Mouse (Mus musculus): ENCODE results near the gene Cib1. TPM values are rescaled to one million over a fixed set of nuclear protein-coding genes. Genes with fewer than 3 reads are reported as not detected.

The Cib1 gene
- polyA plus RNA-seq, 1 experiment from 2014 or later: 26.4 TPM

GRCm38 (mm10) chr7:80186021-80186420, 46.6 kb downstream of the Cib1 start:
- Histone ChIP-seq H3K27me3 (ENCODE audit: control insufficient read depth, insufficient read depth, low read length) (no peaks in the 10 kb centered on the region), H3K9me3 (ENCODE audit: control insufficient read depth, low read length) (no peaks in the 10 kb centered on the region), H3K4me2 (ENCODE audit: low read depth, low read length) (peak overlapping the region; percentile 63), H3K4me1 (ENCODE audit: control insufficient read depth, insufficient read depth, low read length) (peaks cover 23% of the 10 kb centered on the region), H3K9ac (replicated peaks; ENCODE audit: low read depth, low read length) (no peak overlapping the region), H3K27ac (ENCODE audit: low read depth, low read length) (peak overlapping the region; percentile 76; the same call in 1 of the 2 replicates), H3K4me3 (ENCODE audit: low read depth, low read length) (peak overlapping the region; percentile 46), H3K36me3 (ENCODE audit: control insufficient read depth, insufficient read depth, low read length) (no peaks in the 10 kb centered on the region)
- 7% methylated on average over 8 of the region's 8 CpGs for WGBS
- ATAC-seq (ENCODE audit: low read depth): no peak

GRCm38 (mm10) chr7:80184968-80185367, 47.6 kb downstream of the Cib1 start:
- Histone ChIP-seq H3K27ac (ENCODE audit: low read depth, low read length) (no peak overlapping the region), H3K9ac (replicated peaks; ENCODE audit: low read depth, low read length) (no peak overlapping the region), H3K4me1 (ENCODE audit: control insufficient read depth, insufficient read depth, low read length) (peaks cover 23% of the 10 kb centered on the region), H3K4me2 (ENCODE audit: low read depth, low read length) (no peak overlapping the region), H3K4me3 (ENCODE audit: low read depth, low read length) (no peak overlapping the region), H3K27me3 (ENCODE audit: control insufficient read depth, insufficient read depth, low read length) (no peaks in the 10 kb centered on the region), H3K9me3 (ENCODE audit: control insufficient read depth, low read length) (no peaks in the 10 kb centered on the region), H3K36me3 (ENCODE audit: control insufficient read depth, insufficient read depth, low read length) (no peaks in the 10 kb centered on the region)
- 40% methylated on average over 6 of the region's 6 CpGs for WGBS
- ATAC-seq (ENCODE audit: low read depth): no peak

GRCm38 (mm10) chr7:80184551-80184950, 48.1 kb downstream of the Cib1 start:
- no peak for ATAC-seq (ENCODE audit: low read depth)
- H3K9me3 ChIP-seq (ENCODE audit: control insufficient read depth, low read length): no peaks in the 10 kb centered on the region
- H3K27me3 ChIP-seq (ENCODE audit: control insufficient read depth, insufficient read depth, low read length): no peaks in the 10 kb centered on the region
- no peak overlapping the region for H3K4me2 ChIP-seq (ENCODE audit: low read depth, low read length)
- H3K9ac ChIP-seq (replicated peaks; ENCODE audit: low read depth, low read length): no peak overlapping the region
- H3K27ac ChIP-seq (ENCODE audit: low read depth, low read length): no peak overlapping the region
- H3K4me1 ChIP-seq (ENCODE audit: control insufficient read depth, insufficient read depth, low read length): peaks cover 23% of the 10 kb centered on the region
- no peak overlapping the region for H3K4me3 ChIP-seq (ENCODE audit: low read depth, low read length)
- no peaks in the 10 kb centered on the region for H3K36me3 ChIP-seq (ENCODE audit: control insufficient read depth, insufficient read depth, low read length)
- 44% methylated on average over 4 of the region's 4 CpGs for WGBS

DNA sequence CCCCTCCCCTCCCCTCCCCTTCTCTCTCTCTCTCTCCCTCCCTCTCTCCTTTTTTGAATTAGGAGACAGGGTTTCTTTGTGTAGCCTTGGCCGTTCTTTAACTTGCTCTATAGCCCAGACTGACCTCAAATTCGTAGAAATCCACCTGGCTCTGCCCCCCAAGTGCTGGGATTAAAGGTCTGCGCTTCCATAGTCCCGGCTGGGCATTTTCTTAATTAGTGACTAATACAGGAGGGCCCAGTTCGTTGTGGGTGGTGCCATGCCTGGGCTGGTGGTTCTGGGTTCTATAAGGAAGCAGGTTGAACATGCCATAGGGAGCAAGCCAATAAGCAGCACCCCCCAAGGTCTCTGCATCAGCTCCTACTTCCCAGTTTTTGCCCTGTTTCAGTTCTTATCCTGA, 48.6 kb downstream of the Cib1 start:
- H3K27ac ChIP-seq (ENCODE audit: low read depth, low read length): no peak overlapping the region
- H3K4me2 ChIP-seq (ENCODE audit: low read depth, low read length): no peak overlapping the region
- no peaks in the 10 kb centered on the region for H3K27me3 ChIP-seq (ENCODE audit: control insufficient read depth, insufficient read depth, low read length)
- peaks cover 18% of the 10 kb centered on the region for H3K4me1 ChIP-seq (ENCODE audit: control insufficient read depth, insufficient read depth, low read length)
- H3K36me3 ChIP-seq (ENCODE audit: control insufficient read depth, insufficient read depth, low read length): no peaks in the 10 kb centered on the region
- no peaks in the 10 kb centered on the region for H3K9me3 ChIP-seq (ENCODE audit: control insufficient read depth, low read length)
- no peak for ATAC-seq (ENCODE audit: low read depth)
- no peak overlapping the region for H3K4me3 ChIP-seq (ENCODE audit: low read depth, low read length)
- 63% methylated on average over 4 of the region's 5 CpGs for WGBS
- H3K9ac ChIP-seq (replicated peaks; ENCODE audit: low read depth, low read length): no peak overlapping the region

- Histone ChIP-seq H3K4me2 (ENCODE audit: low read depth, low read length) (no peak overlapping the region), H3K27ac (ENCODE audit: low read depth, low read length) (no peak overlapping the region), H3K4me3 (ENCODE audit: low read depth, low read length) (no peak overlapping the region), H3K36me3 (ENCODE audit: control insufficient read depth, insufficient read depth, low read length) (no peaks in the 10 kb centered on the region), H3K9me3 (ENCODE audit: control insufficient read depth, low read length) (no peaks in the 10 kb centered on the region), H3K9ac (replicated peaks; ENCODE audit: low read depth, low read length) (no peak overlapping the region), H3K27me3 (ENCODE audit: control insufficient read depth, insufficient read depth, low read length) (no peaks in the 10 kb centered on the region), H3K4me1 (ENCODE audit: control insufficient read depth, insufficient read depth, low read length) (peaks cover 13% of the 10 kb centered on the region)
- 100% methylated on average over 1 of the region's 1 CpGs for WGBS
- no peak for ATAC-seq (ENCODE audit: low read depth)
Measured at GRCm38 (mm10) chr7:80183466-80183865, 49.1 kb downstream of the Cib1 start.

GRCm38 (mm10) chr7:80182139-80182538, 50.5 kb downstream of the Cib1 start:
- Histone ChIP-seq H3K27me3 (ENCODE audit: control insufficient read depth, insufficient read depth, low read length) (no peaks in the 10 kb centered on the region), H3K4me3 (ENCODE audit: low read depth, low read length) (no peak overlapping the region), H3K9ac (replicated peaks; ENCODE audit: low read depth, low read length) (no peak overlapping the region), H3K27ac (ENCODE audit: low read depth, low read length) (no peak overlapping the region), H3K9me3 (ENCODE audit: control insufficient read depth, low read length) (no peaks in the 10 kb centered on the region), H3K36me3 (ENCODE audit: control insufficient read depth, insufficient read depth, low read length) (no peaks in the 10 kb centered on the region), H3K4me1 (ENCODE audit: control insufficient read depth, insufficient read depth, low read length) (0 out of 2 replicates have a peak, but pooled peaks cover 3% of the 10 kb centered on the region), H3K4me2 (ENCODE audit: low read depth, low read length) (no peak overlapping the region)
- ATAC-seq (ENCODE audit: low read depth): no peak

DNA sequence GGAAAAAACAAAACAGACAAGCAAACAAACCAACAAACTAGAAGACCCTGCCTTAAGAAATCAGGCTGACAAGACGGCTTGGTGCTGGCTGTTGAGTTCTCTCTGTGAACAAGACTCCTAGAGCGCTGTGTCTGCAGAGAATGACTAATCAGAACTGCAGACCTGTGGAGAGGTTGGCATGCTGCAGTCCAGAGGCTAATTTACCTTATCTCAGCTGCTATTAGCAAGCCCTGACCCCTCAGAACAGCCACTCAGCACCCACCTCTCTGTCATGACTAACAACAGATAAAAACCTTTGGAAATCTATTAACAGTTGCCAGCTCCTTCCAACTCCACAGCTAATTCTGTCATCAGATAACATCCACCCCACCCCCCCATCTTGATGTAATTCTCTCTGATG, 51.5 kb downstream of the Cib1 start:
- Histone ChIP-seq H3K9ac (replicated peaks; ENCODE audit: low read depth, low read length) (no peak overlapping the region), H3K4me2 (ENCODE audit: low read depth, low read length) (no peak overlapping the region), H3K27me3 (ENCODE audit: control insufficient read depth, insufficient read depth, low read length) (no peaks in the 10 kb centered on the region), H3K9me3 (ENCODE audit: control insufficient read depth, low read length) (no peaks in the 10 kb centered on the region), H3K27ac (ENCODE audit: low read depth, low read length) (no peak overlapping the region), H3K36me3 (ENCODE audit: control insufficient read depth, insufficient read depth, low read length) (no peaks in the 10 kb centered on the region), H3K4me3 (ENCODE audit: low read depth, low read length) (no peak overlapping the region), H3K4me1 (ENCODE audit: control insufficient read depth, insufficient read depth, low read length) (0 out of 2 replicates have a peak, but pooled peaks cover under 1% of the 10 kb centered on the region)
- no peak for ATAC-seq (ENCODE audit: low read depth)
- 81% methylated on average over 2 of the region's 2 CpGs for WGBS

DNA sequence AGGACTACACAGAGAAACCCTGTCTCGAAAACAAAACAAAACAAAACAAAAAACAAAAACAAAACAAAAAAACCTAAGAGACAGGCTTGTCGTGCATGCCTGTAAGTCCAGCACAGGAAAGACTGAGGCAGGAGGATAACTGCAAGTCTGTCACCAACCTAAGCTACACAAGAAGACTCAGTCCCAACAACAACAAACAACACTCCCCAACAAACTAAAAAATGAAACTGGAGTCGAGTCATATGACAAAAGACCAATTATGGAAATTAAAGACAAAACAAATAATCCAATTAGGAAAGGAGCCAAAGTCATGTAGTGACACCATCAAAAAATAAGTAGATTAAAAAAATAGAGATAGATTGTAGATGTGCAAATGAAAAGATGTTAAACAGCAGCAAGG, 52.4 kb downstream of the Cib1 start:
- 85% methylated on average over 3 of the region's 3 CpGs for WGBS
- H3K9me3 ChIP-seq (ENCODE audit: control insufficient read depth, low read length): no peaks in the 10 kb centered on the region
- H3K4me1 ChIP-seq (ENCODE audit: control insufficient read depth, insufficient read depth, low read length): no peaks in the 10 kb centered on the region
- ATAC-seq (ENCODE audit: low read depth): no peak
- no peak overlapping the region for H3K27ac ChIP-seq (ENCODE audit: low read depth, low read length)
- H3K4me2 ChIP-seq (ENCODE audit: low read depth, low read length): no peak overlapping the region
- no peak overlapping the region for H3K4me3 ChIP-seq (ENCODE audit: low read depth, low read length)
- H3K36me3 ChIP-seq (ENCODE audit: control insufficient read depth, insufficient read depth, low read length): no peaks in the 10 kb centered on the region
- no peak overlapping the region for H3K9ac ChIP-seq (replicated peaks; ENCODE audit: low read depth, low read length)
- H3K27me3 ChIP-seq (ENCODE audit: control insufficient read depth, insufficient read depth, low read length): no peaks in the 10 kb centered on the region

DNA sequence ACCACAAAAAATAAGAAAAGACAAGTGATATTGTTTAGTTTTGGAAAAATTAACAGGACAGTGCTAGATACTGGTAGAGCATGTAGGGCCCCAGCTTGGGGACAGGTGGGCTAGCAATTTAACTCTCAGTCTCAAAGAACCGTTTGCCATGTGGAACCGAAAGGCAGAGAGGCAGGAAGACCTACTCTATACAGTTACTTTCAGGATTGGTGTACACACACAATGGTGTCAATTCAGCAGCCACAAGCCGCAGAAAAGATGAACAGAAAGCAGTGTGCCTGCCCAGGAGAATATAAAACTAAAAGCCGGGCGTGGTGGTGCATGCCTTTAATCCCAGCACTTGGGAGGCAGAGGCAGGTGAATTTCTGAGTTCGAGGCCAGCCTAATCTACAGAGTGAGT, 52.8 kb downstream of the Cib1 start:
- no peaks in the 10 kb centered on the region for H3K9me3 ChIP-seq (ENCODE audit: control insufficient read depth, low read length)
- WGBS: 87% methylated on average over 6 of the region's 6 CpGs

GRCm38 (mm10) chr7:80179327-80179726, 53.3 kb downstream of the Cib1 start:
- Histone ChIP-seq H3K9me3 (ENCODE audit: control insufficient read depth, low read length) (no peaks in the 10 kb centered on the region), H3K4me1 (ENCODE audit: control insufficient read depth, insufficient read depth, low read length) (no peaks in the 10 kb centered on the region), H3K9ac (replicated peaks; ENCODE audit: low read depth, low read length) (no peak overlapping the region), H3K4me2 (ENCODE audit: low read depth, low read length) (no peak overlapping the region), H3K36me3 (ENCODE audit: control insufficient read depth, insufficient read depth, low read length) (no peaks in the 10 kb centered on the region), H3K27ac (ENCODE audit: low read depth, low read length) (no peak overlapping the region), H3K27me3 (ENCODE audit: control insufficient read depth, insufficient read depth, low read length) (no peaks in the 10 kb centered on the region), H3K4me3 (ENCODE audit: low read depth, low read length) (no peak overlapping the region)
- ATAC-seq (ENCODE audit: low read depth): no peak
- 90% methylated on average over 6 of the region's 6 CpGs for WGBS

More for the DNA sequence above, 52.8 kb downstream of the Cib1 start:
- Histone ChIP-seq H3K36me3 (ENCODE audit: control insufficient read depth, insufficient read depth, low read length) (no peaks in the 10 kb centered on the region), H3K4me3 (ENCODE audit: low read depth, low read length) (no peak overlapping the region), H3K4me2 (ENCODE audit: low read depth, low read length) (no peak overlapping the region), H3K4me1 (ENCODE audit: control insufficient read depth, insufficient read depth, low read length) (no peaks in the 10 kb centered on the region), H3K9ac (replicated peaks; ENCODE audit: low read depth, low read length) (no peak overlapping the region), H3K27me3 (ENCODE audit: control insufficient read depth, insufficient read depth, low read length) (no peaks in the 10 kb centered on the region), H3K27ac (ENCODE audit: low read depth, low read length) (no peak overlapping the region)
- no peak for ATAC-seq (ENCODE audit: low read depth)
